Mouse (Mus musculus) intestine, embryonic 14.5 days (tissue): ENCODE results near the gene Smarcc2. TPM values are rescaled to one million over a fixed set of nuclear protein-coding genes. Genes with fewer than 3 reads are reported as not detected.

Experiments
- ATAC-seq: fragments of 200-750 bp; cut with Nextera tagmentation; replicated peaks from 2 replicates; pipeline ENCODE4 v1.8.0; 2017; ENCODE audit warnings: low read depth, moderate number of reproducible peaks, moderate TSS enrichment, moderate library complexity; ENCODE audit not compliant: low FRiP score, low TSS enrichment
- DNase-seq: peaks from one replicate; pipeline ENCODE4 v3.0.0-alpha.2; 2018; ENCODE audit warnings: low spot score
- H3K27ac ChIP-seq: fragments of 300-500 bp; sonication (generic); 2 replicates; pipeline ENCODE4 v1.5.1; 2014; ENCODE audit warnings: low read depth, mild to moderate bottlenecking, control low read depth
- H3K27me3 ChIP-seq: fragments of 300-500 bp; sonication (generic); replicated peaks from 2 replicates; pipeline ENCODE4 v1.6.1; 2014; ENCODE audit warnings: low read length, control low read depth; ENCODE audit not compliant: control insufficient read depth, insufficient read depth
- H3K36me3 ChIP-seq: fragments of 300-500 bp; sonication (generic); 2 replicates; pipeline ENCODE4 v1.6.1; 2014; ENCODE audit warnings: low read length, control low read depth; ENCODE audit not compliant: control insufficient read depth, insufficient read depth
- H3K4me1 ChIP-seq: fragments of 300-500 bp; sonication (generic); replicated peaks from 2 replicates; pipeline ENCODE4 v1.6.1; 2014; ENCODE audit warnings: low read length, control low read depth, mixed read lengths; ENCODE audit not compliant: control insufficient read depth, insufficient read depth
- H3K4me2 ChIP-seq: fragments of 300-500 bp; sonication (generic); 2 replicates; pipeline ENCODE4 v1.6.1; 2014; ENCODE audit warnings: low read length
- H3K4me3 ChIP-seq: fragments of 300-500 bp; sonication (generic); 2 replicates; pipeline ENCODE4 v1.5.1; 2014; ENCODE audit warnings: low read depth, low read length, control low read depth, mixed read lengths
- H3K9ac ChIP-seq: fragments of 300-500 bp; sonication (generic); 2 replicates; pipeline ENCODE4 v1.6.1; 2014; ENCODE audit warnings: mild to moderate bottlenecking, low read length
- H3K9me3 ChIP-seq: fragments of 300-500 bp; sonication (generic); 2 replicates; pipeline ENCODE4 v1.6.1; 2016; ENCODE audit warnings: low read length, control low read depth; ENCODE audit not compliant: control insufficient read depth
- WGBS: fragments of 180-500 bp; shearing (Covaris S2); extraction: QIAGEN DNeasy Blood & Tissue Kit; methylation state at CpG from one replicate; pipeline ENCODE4 v1.1.7; 2014; 5-methylcytosine and 5-hydroxymethylcytosine counted together
- polyA plus RNA-seq: library from polyadenylated mRNA; unstranded; fragments of >200 nt; fragmentation: Nextera tagmentation; extraction: Ambion mirVana; gene quantifications from 2 replicates; pipeline ENCODE4 v1.2.1, GENCODE M21; 2014

Smarcc2 gene
- polyA plus RNA-seq, 1 experiment from 2014 or later = 71.9 TPM

GRCm38 (mm10) chr10:128493695-128494666 is 34.9 kb downstream of the Smarcc2 start, which contains the start of gene Myl6:
Gene Myl6 (minus strand): TSS chr10:128494145.
- WGBS = under 1% methylated on average over 40 of the region's 45 CpGs
- ATAC-seq = peak; percentile 91
- Histone ChIP-seq H3K27me3 (no peaks in the 10 kb centered on the region), H3K9me3 (no peaks in the 10 kb centered on the region), H3K4me1 (peaks cover 29% of the 10 kb centered on the region), H3K4me2 (peak within 1 kb of the TSS; percentile 87), H3K27ac (peak within 1 kb of the TSS; percentile 95), H3K36me3 (peaks cover 34% of the 10 kb centered on the region), H3K4me3 (peak within 1 kb of the TSS; percentile 99), H3K9ac (peak within 1 kb of the TSS; percentile 97)
- DNase-seq = peak; percentile 98

- no peaks in the 10 kb centered on the region for H3K9me3 ChIP-seq
- ATAC-seq = no peak
- H3K4me2 ChIP-seq = peak overlapping the region; percentile 87
- H3K27ac ChIP-seq = peak overlapping the region; percentile 95; the same call in 1 of the 2 replicates
- DNase-seq = no peak
- 47% methylated on average over 11 of the region's 11 CpGs for WGBS
- peak overlapping the region; percentile 72 for H3K9ac ChIP-seq
- H3K4me1 ChIP-seq = peaks cover 29% of the 10 kb centered on the region
- H3K27me3 ChIP-seq = no peaks in the 10 kb centered on the region
- peak overlapping the region; percentile 99 for H3K4me3 ChIP-seq
- peaks cover 26% of the 10 kb centered on the region for H3K36me3 ChIP-seq
Observed at GRCm38 (mm10) chr10:128494667-128495245, 35.7 kb downstream of the Smarcc2 start.

DNA sequence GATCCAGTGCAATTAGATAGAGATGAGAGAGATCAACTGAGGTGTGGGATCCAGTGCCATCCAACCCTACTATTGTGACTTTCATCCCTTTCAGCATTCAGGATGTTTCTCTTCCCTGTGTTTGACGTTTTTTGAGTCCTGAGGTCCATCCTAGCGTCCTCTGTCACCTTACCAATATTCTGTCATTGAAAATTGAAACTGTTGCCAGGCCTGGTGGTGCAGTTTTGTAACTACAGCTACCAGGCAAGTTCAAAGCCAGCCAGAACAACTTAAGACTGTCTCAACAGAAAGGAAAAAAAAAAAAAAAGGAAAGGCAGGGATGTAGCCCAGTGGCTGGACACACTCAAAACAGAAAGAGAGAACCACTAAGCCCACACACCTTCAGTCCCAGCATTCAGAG is 36.2 kb downstream of the Smarcc2 start:
- H3K27ac ChIP-seq = no peak overlapping the region
- no peaks in the 10 kb centered on the region for H3K9me3 ChIP-seq
- no peak for DNase-seq
- peaks cover 29% of the 10 kb centered on the region for H3K4me1 ChIP-seq
- WGBS = 82% methylated on average over 2 of the region's 2 CpGs
- 0 out of 2 replicates have a peak overlapping the region, but pooled peaks have one; percentile 99 for H3K4me3 ChIP-seq
- H3K4me2 ChIP-seq = peak overlapping the region; percentile 87
- ATAC-seq = no peak
- peaks cover 21% of the 10 kb centered on the region for H3K36me3 ChIP-seq
- H3K27me3 ChIP-seq = no peaks in the 10 kb centered on the region
- H3K9ac ChIP-seq = no peak overlapping the region

- Histone ChIP-seq H3K4me2 (no peak overlapping the region), H3K4me1 (peaks cover 28% of the 10 kb centered on the region), H3K36me3 (peaks cover 15% of the 10 kb centered on the region), H3K27me3 (no peaks in the 10 kb centered on the region), H3K9ac (no peak overlapping the region), H3K4me3 (no peak overlapping the region), H3K9me3 (no peaks in the 10 kb centered on the region), H3K27ac (no peak overlapping the region)
- WGBS = 77% methylated on average over 4 of the region's 4 CpGs
- ATAC-seq (no peak), DNase-seq (no peak)
Observed at GRCm38 (mm10) chr10:128495903-128496302, 36.9 kb downstream of the Smarcc2 start.

DNA sequence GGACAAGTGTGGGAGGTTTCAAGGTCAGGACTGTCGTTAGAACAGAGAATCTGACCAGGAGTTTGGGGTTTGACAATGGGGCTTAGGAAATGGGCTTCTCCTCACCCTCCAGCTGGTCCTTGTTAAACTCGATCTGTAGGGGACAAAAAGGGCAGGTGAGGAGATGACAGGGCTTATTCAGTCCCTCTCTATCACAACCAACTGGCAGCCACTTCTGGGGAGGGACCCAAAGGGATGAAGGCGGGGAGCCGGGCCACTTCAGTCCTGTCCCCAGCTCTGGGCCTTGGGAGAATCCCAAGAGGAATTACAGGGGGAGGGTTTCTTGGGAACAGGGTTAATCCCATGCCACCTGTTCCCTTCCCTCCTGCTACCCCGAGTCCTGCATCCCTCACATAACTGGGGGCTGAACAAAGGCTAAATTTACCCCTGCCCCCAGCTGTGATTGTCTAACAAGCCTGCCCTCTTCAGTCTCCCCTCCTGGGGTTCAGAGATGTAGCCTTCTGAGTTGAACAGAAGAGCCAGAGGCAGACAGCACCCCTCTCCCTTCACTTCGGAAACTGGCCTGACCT is 37.5 kb downstream of the Smarcc2 start:
- H3K27me3 ChIP-seq = no peaks in the 10 kb centered on the region
- 49% methylated on average over 6 of the region's 6 CpGs for WGBS
- H3K9ac ChIP-seq = no peak overlapping the region
- no peak for DNase-seq
- H3K4me3 ChIP-seq = no peak overlapping the region
- no peak overlapping the region for H3K4me2 ChIP-seq
- no peak overlapping the region for H3K27ac ChIP-seq
- no peaks in the 10 kb centered on the region for H3K9me3 ChIP-seq
- peaks cover 8% of the 10 kb centered on the region for H3K36me3 ChIP-seq
- peaks cover 22% of the 10 kb centered on the region for H3K4me1 ChIP-seq
- ATAC-seq = no peak

DNA sequence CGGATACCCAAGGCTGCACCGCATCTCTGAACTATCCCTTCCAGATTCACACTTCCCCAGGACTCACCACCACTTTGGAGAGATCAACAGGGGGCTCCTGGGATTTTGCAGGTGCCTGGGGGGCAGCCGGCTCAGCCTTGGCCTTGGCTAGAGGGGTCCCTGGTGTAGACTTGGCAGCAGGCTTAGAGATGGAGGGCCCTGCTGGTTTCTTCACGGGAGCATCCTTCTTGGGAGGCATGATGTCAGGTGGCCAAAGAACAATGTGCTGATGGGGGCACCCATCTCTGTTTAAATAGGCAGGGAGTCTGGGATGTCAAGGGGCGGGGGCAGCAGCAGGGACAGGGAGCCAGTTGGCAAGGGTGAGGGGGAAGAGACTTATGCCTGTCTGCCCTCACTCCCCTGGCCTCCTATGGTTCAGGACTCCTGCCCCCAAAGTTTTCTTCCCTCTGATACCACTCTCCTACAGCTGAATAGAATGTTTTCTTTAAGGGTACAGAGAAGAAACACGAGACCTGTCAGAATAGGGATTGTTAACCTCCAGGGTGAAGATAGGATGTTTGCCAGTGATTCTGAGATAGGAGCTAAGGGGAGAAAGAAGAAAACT is 38.2 kb downstream of the Smarcc2 start:
- Histone ChIP-seq H3K4me1 (peaks cover 20% of the 10 kb centered on the region), H3K4me3 (no peak overlapping the region), H3K27ac (no peak overlapping the region), H3K9me3 (no peaks in the 10 kb centered on the region), H3K27me3 (no peaks in the 10 kb centered on the region), H3K36me3 (peaks cover 2% of the 10 kb centered on the region; the same call in 1 of the 2 replicates), H3K9ac (no peak overlapping the region), H3K4me2 (no peak overlapping the region)
- WGBS = 36% methylated on average over 6 of the region's 6 CpGs
- DNase-seq (no peak), ATAC-seq (no peak)

GRCm38 (mm10) chr10:128498590-128498989 is 39.5 kb downstream of the Smarcc2 start, which contains the start of gene Myl6b:
Gene Myl6b (minus strand): TSS chr10:128498685.
- H3K4me3 ChIP-seq = peak within 1 kb of the TSS; percentile 58
- WGBS = 1% methylated on average over 27 of the region's 27 CpGs
- DNase-seq = peak; percentile 95
- peak within 1 kb of the TSS; percentile 70 for H3K4me2 ChIP-seq
- no peaks in the 10 kb centered on the region for H3K36me3 ChIP-seq
- no peaks in the 10 kb centered on the region for H3K27me3 ChIP-seq
- H3K27ac ChIP-seq = peak within 1 kb of the TSS; percentile 74
- H3K9me3 ChIP-seq = no peaks in the 10 kb centered on the region
- H3K4me1 ChIP-seq = peaks cover 20% of the 10 kb centered on the region
- peak within 1 kb of the TSS; percentile 61 for H3K9ac ChIP-seq
- peak; percentile 84 for ATAC-seq

DNA sequence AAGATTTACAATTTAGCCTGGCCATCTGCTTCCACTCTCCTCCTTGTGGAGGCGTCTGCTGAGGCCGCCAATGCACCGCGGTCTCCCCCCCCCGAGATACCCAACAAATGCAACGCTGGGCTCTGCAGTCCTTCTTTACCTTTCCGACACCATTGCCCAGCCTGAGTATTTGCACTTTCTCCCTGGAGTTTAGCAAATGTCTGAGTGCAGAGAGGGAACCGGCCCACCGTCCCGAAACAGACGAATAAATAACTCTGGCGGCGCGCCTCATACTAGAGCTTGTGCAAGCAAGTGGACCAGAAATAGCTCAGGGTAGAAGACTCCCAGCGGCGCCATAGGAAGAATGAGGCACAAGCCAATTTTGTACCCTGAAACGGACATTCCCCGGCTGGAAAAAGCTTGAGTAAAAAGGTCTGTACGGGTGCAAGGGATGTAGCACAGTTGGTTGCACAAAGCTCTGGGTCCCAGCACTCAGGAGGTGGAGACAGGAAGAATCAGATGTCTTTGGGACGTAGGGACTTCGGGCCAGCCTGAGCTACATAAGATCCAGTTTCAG is 40.1 kb downstream of the Smarcc2 start:
- peak overlapping the region; percentile 58 for H3K4me3 ChIP-seq
- H3K4me2 ChIP-seq = peak overlapping the region; percentile 70
- DNase-seq = peak; percentile 85
- peak overlapping the region; percentile 61 for H3K9ac ChIP-seq
- H3K9me3 ChIP-seq = no peaks in the 10 kb centered on the region
- whole genome bisulfite sequencing = 3% methylated on average over 21 of the region's 21 CpGs
- peak; percentile 48 for ATAC-seq
- peak overlapping the region; percentile 74 for H3K27ac ChIP-seq
- no peaks in the 10 kb centered on the region for H3K36me3 ChIP-seq
- no peaks in the 10 kb centered on the region for H3K27me3 ChIP-seq
- H3K4me1 ChIP-seq = peaks cover 20% of the 10 kb centered on the region
